ENCODE assay signal across 9 mouse cellular contexts in genomic region chr6:107531526-107532080, GRCm38 (mm10). TPM values are rescaled to one million over a fixed set of nuclear protein-coding genes. Genes with fewer than 3 reads are reported as not detected.
A peak's percentile ranks its signal among the peaks of the same experiment; 100 is the strongest.
DNase-seq lines count a peak whose midpoint lies in the region; ATAC-seq and TF ChIP-seq lines count a peak whose summit lies in the region.
"Had no signal": no experiment of that assay in that cellular context is flagged by ENCODE, and none has a peak within 500 bp of the region (broad histone marks: within the 10 kb centered on the region; RNA-seq: fewer than 3 reads in every experiment).

No protein-coding gene starts in this region.

- no peaks in the 10 kb centered on the region; the same call in 1 of the 2 replicates for H3K36me3 ChIP-seq in forebrain, embryonic 12.5 days (replicated peaks)

- intact Hi-C loops in gastrocnemius, adult 2 months (cut with DNase I) = no loop called here
- intact Hi-C loops in gastrocnemius, postnatal 14 days (cut with DNase I; ENCODE audit: low total_unique reads) = no loop called here

- peak overlapping the region; percentile 80 for H3K4me3 ChIP-seq in gastrocnemius, adult 2 months
- H3K4me3 ChIP-seq in forebrain, embryonic 12.5 days (replicated peaks) = peak overlapping the region; percentile 84

- DNase-seq in gastrocnemius, adult 2 months = no peak
- no peak for DNase-seq in gastrocnemius, postnatal 14 days
- DNase-seq in ES-CJ7 (ENCODE audit: low read depth, low spot score) = peak; percentile 11
- peak; percentile 55 for DNase-seq in mesoderm, embryonic 11.5 days (ENCODE audit: low read depth, low spot score)
- no peak for DNase-seq in frontal cortex, postnatal 36 days (ENCODE audit: low spot score in 2 of 2)
- DNase-seq in layer of hippocampus, postnatal 25 days (ENCODE audit: extremely low spot score in 1 of 2, low spot score in 1 of 2) = no peak
- DNase-seq in gastrocnemius, adult 18-20 months (ENCODE audit: low spot score) = no peak

- 12% methylated on average over 8 of the region's 8 CpGs for WGBS in forebrain, embryonic 12.5 days

- TF ChIP-seq CTCF in gastrocnemius, adult 2 months (IDR thresholded peaks at IDR 0.05) = no peak

- H3K9me3 ChIP-seq in forebrain, embryonic 12.5 days = no peaks in the 10 kb centered on the region

- no peak overlapping the region for H3K27ac ChIP-seq in gastrocnemius, adult 2 months
- H3K27ac ChIP-seq in forebrain, embryonic 12.5 days = peak overlapping the region; percentile 90; the same call in 1 of the 2 replicates
- H3K27ac ChIP-seq: liver, embryonic 14.5 days had no signal

- peak overlapping the region; percentile 91 for H3K9ac ChIP-seq in forebrain, embryonic 12.5 days
- H3K9ac ChIP-seq: liver, embryonic 14.5 days had no signal

- H3K4me2 ChIP-seq in forebrain, embryonic 12.5 days = peak overlapping the region; percentile 73

- H3K27me3 ChIP-seq in forebrain, embryonic 12.5 days = no peaks in the 10 kb centered on the region

- ATAC-seq in forebrain, embryonic 12.5 days (ENCODE audit: low FRiP score) = no peak

- H3K4me1 ChIP-seq in forebrain, embryonic 12.5 days = peaks cover 47% of the 10 kb centered on the region

RNA-seq across cellular contexts. Expression of gene Lrrn1, which starts 2.0 kb away (rescaled TPM):
- total RNA-seq in gastrocnemius, adult 2 months (2021) = 1 to 10 TPM; 6.0 to 9.2 TPM
- 10 to 100 TPM; 15.0 to 23.6 TPM for total RNA-seq in gastrocnemius, postnatal 14 days (2021)
- 123 and 130 TPM in 2 replicates for polyA plus RNA-seq in forebrain, embryonic 12.5 days (2016; fragmentation: Nextera tagmentation; extraction: Ambion mirVana)
- 100 to 1,000 TPM; 110 to 111 TPM for total RNA-seq in layer of hippocampus, postnatal 25 days (2021)
- total RNA-seq in gastrocnemius, adult 18-20 months (2021) = 1 to 10 TPM; 6.0 to 6.9 TPM

Comparison
In these comparisons a context has a peak if more than half of its experiments do, and no peak if none do; other contexts are left out.
1. DNase-seq: peak in ES-CJ7 (single experiment) and mesoderm, embryonic 11.5 days (single experiment); none in gastrocnemius, adult 2 months (single experiment), gastrocnemius, postnatal 14 days (single experiment), frontal cortex, postnatal 36 days (0 of 2), layer of hippocampus, postnatal 25 days (0 of 2) and gastrocnemius, adult 18-20 months (single experiment).
2. RNA of gene Lrrn1, which starts 2.0 kb away (total RNA-seq): 110 to 111 TPM in layer of hippocampus, postnatal 25 days; 15.0 to 23.6 TPM in gastrocnemius, postnatal 14 days, 6.0 to 9.2 TPM in gastrocnemius, adult 2 months and 6.0 to 6.9 TPM in gastrocnemius, adult 18-20 months; every median in the first group is over 4 times any median in the second.